Mouse (Mus musculus) liver (tissue): ENCODE data around the gene Snx17.

Experiments used
- DNase-seq: peaks from one replicate; pipeline ENCODE4 v3.0.0-alpha.2; 2020; ENCODE audit warnings: mixed read lengths

Gene Snx17

DNA sequence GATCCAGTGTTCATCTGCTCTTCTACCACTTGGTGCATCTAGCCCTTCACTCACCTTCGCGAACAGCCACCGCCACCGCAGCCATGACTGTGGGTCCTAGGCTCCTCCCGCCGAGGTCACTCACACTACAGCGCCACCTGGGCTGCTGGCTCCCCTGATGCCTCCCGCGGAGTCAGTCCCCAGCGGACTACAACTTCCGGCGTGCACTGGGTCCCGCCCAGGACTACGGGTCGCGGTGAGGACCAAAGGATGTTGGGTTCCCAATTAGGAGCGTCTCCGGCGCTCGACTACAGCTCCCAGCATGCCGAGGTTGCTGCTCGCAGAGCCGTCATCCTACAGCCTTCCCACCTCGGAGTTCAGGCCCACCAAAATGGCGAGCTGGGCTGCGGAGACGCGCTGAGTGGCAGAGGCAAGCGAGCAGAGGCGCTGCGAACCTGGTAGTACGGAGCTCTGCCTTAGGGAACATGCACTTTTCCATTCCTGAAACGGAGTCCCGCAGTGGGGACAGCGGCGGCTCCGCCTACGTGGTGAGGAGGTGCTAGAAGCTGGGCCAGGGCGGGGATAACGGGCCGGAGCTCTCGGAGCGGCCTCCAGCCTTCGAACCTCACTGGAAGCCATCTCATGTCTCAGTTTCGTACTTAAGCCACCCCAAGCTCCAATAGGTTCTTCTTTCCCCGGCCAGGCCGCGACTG, at the start of gene Snx17, which contains the start of gene Eif2b4:
Gene Snx17, plus strand, starts transcription at position 289 of the 692 bp plus-strand sequence.
Gene Eif2b4, minus strand, starts transcription at position 492 of the 692 bp plus-strand sequence.
- DNase-seq: peak; percentile 99

DNA sequence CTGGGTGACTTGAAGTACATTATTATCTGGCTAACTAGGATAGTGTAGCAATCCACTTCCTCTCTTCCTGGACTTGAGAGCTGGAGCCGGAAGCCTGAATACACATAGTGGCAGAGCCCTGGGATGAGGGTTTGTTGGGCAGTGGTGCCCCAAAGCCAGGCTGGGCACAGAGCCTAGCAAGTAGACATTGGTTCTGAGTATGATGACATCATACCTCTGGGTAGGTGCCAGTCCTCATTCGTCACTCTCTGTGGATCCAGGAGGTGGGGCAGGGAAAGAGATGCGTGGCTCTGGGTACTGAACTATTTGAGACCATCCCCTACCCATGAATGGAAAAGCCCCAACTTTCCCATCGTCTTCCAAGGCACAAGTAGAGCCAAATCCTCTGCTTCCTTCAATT, 43.2 kb upstream of the Snx17 start:
- DNase-seq: no peak

- DNase-seq: no peak
Measured at GRCm38 (mm10) chr5:31151746-31152145, 41.3 kb upstream of the Snx17 start.

DNA sequence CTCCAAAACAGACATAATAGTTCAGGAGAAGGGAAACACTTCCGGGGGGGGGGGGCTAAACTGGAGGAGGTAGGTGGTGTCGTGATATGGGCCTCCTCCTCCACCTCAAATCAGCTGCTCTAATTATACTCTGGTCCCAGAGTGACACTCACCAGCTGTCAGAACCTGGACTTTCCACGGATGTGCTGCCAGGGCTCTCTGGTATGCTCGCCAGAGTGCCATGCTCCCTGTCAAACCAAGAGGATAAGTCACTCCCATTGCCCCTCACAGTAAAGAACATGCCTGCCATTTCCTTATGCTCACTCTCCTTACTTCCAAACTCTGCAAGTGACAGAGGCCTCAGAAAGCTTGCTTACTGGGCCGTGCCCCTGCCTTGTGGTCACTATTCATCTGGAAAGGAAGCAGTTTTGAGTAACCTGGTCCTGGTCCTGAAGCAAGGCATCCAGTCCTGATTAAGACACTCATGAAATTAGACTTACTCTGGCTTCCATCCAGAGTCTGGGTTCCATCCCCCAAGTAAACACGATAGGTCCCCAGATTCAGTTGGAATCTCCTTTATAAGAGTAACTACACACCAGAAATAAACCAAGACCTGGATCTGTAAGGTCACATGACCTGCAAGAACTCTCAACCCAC, 39.4 kb upstream of the Snx17 start:
- DNase-seq: no peak

DNA sequence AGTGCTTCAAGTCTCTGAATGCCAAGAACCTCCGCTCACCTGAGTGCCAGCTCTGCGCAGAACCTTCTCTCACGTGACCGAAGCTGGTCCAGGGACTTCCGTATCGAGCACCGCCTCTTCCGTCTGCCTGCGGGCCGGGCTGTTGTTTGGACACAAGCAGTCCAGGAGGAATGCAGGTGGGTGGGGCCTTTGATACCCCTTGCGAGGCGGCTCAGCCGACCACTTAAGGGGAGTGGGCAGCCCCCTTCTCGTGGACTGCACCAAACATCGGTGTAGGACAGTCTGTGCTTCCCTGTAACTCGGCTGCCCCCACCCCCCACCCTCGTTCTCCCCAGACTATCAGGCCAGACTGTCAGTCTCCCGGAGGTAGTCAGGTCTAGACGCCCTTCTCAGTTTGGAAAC, 38.9 kb upstream of the Snx17 start, which contains the start of gene Mpv17:
Gene Mpv17, minus strand, starts transcription at position 100 of the 402 bp plus-strand sequence.
- peak; percentile 85 for DNase-seq

- no peak for DNase-seq
Measured at GRCm38 (mm10) chr5:31162462-31162861, 30.6 kb upstream of the Snx17 start.

- no peak for DNase-seq
Measured at GRCm38 (mm10) chr5:31164878-31165277, 28.1 kb upstream of the Snx17 start.

DNA sequence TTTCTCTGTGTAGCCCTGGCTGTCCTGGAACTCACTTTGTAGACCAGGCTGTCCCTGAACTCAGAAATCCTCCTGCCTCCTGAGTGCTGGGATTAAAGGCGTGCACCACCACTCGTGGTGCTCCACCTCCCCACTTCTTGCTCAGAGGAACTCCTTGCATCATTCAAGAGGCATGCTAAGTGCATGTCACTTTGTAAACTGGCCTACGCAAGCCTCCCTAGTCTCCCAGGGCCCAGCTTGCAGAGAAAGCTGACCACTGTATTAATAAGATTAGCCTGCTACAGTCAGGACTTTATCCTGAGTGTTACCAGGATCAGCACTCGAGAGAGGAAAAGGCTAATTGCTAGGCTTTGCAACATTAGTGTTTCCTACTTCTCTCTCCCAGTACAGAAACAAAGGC, 24.4 kb upstream of the Snx17 start:
- no peak for DNase-seq

DNA sequence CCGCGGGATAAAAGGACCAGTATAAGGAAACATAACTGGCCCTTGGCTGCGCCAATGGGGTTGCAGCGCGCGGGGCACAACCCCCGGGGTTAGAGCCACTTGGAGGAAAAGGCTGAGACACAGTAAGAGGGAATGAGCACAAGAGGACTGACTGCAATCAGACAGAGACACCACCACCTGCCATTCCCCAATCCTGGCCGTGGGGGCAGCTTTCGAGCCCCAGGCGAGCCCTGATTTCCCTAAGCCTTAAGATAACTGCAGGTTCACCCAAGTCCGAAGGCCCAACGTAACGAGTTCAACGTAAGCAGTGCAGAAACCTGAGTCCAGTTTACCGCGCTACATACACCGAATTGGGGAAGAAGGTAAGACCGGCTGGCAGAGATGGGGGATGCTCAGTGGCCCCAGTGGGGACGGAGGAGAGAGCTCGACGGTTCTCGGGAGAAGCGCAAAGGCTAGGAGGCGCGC, 13.7 kb upstream of the Snx17 start:
- peak; percentile 62 for DNase-seq

GRCm38 (mm10) chr5:31179766-31180630, 13.0 kb upstream of the Snx17 start, which contains the start of the genes Gm29609 and Gtf3c2:
TSS of gene Gm29609 (minus strand) at chr5:31179911.
TSS of gene Gtf3c2 (minus strand) at chr5:31180144.
- peak; percentile 92 for DNase-seq

- no peak for DNase-seq
Measured at GRCm38 (mm10) chr5:31181183-31181770, 11.8 kb upstream of the Snx17 start.

- DNase-seq: peak; percentile 64
Measured at GRCm38 (mm10) chr5:31183678-31184077, 9.3 kb upstream of the Snx17 start.

DNA sequence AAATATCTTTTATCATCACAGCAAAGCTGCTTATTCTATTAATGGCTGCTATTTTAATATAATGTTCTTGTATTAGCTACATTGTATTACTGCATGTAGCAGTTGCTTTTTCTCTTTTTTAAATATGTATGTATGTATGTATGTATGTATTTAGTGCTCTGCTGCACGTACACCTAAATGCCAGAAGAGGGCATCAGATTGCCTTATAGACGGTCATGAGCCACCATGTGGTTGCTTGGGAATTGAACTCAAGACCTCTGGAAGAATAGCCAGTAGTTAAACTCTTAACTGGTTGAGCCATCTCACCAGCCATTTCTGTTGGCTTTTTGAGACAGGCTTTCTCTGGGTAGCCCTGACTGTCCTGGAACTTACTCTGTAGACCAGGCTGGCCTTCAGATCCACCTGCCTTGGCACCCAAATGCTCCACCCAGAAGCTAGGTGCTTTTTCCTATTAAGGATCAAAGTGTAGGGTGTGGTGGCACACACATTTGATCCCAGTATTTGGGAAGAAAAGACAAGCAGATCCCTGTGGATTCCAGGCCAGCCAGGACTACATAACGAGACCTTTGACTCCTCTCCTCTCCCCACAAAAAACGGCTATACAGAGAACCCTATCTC, 4.7 kb upstream of the Snx17 start:
- DNase-seq: no peak

DNA sequence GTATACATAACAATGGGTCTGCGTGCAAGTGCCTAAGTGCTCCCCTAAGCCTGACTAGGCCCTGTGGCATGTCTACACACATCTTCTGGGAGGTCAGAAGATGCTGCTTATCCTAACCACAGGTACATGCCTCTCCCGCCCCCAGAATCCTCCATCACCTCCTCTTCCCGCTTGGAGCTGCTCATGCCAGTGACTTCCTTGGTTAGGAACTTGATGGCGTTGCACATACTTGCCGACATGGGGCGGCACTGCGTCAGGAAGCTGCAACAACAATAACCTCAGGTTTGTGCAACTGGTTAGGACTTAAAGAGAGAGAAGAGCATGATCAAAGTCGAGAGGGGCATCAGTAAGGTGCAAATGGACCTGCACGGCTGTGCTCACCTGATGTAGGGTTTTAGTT, 2.8 kb upstream of the Snx17 start:
- no peak for DNase-seq

DNA sequence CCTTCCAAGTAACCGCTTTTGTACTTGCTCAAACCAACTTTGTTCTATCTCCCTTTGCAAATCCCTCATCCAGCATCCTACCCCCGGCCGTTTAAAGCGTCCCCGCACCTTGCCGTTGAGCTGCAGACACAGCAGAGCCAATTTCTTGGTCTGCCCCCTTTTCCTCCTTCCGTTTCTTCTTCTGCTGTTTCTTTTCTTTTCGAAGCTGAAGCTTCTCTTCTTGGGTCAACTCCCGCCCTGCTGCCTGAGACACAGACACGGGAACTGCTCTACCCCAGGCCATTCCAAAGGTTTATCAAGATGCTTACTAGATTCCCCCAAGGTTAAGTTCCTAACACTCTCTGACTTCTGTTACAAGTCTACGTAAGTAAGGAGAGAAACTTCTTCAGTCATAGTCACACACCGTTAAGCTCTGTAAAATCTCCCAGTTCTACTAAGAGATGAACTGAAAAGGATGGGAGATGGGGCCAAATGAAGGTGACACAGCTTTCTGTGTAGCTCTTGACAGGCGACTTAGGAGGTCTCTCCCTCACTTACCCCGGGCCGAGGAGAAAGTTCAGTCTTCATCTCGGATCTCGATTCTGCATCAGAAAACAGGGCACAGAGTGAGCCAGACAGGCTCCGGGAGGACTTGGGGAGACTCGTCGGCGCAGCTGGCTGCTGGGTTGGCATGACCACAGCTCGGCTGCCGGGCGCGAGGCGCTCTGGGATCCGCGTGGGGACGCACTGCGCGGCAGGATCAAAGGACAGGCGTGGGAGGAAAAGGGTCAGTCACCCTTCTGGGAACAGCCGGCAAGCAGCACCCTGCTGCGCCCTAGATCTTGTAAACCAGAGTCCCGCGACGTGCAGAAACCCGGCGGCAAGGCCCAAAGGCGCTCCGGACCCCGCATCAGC, 735 bp upstream of the Snx17 start:
- peak; percentile 78 for DNase-seq

DNA sequence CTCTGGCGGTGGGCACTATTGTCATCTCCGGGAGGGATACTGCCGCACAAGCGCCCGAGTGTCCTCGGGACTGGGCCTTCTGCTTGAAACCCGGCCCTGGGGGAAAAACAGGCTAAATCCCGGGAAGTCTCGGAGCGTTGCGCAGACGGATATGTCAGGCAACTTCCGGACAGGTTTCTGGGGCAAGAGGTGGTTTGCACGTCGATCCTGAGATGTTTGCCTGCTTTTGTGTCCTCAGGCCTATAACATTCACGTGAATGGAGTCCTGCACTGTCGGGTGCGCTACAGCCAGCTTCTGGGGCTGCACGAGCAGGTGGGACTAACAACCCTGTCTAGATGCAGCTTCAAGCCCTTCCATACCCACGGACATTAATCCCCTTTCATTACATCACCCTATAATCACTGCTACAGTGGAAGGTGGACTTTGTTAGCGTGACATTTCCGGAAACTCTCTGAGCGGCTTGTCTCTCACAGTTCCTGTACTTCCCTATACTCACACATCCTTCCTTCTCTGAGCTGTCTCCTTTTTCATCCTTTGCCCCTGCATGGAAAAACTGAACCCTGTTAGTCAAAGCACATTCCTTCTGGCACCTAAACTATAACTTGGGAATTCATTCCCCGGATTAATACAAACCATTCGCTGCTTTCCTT, 729 bp downstream of the Snx17 start:
- peak; percentile 38 for DNase-seq

- DNase-seq: no peak
Measured at GRCm38 (mm10) chr5:31194486-31195485, 1.8 kb downstream of the Snx17 start.

- no peak for DNase-seq
Measured at GRCm38 (mm10) chr5:31195671-31196070, 2.6 kb downstream of the Snx17 start.

- DNase-seq: no peak
Measured at GRCm38 (mm10) chr5:31196207-31196606, 3.2 kb downstream of the Snx17 start.
